Mouse (Mus musculus) kidney, embryonic 16.5 days (tissue): ENCODE results near the gene Klhl42. TPM values are rescaled to one million over a fixed set of nuclear protein-coding genes. Genes with fewer than 3 reads are reported as not detected.
A peak's percentile ranks its signal among the peaks of the same experiment; 100 is the strongest.

Experiments used
- ATAC-seq: fragments of 200-750 bp; cut with Nextera tagmentation; 2 replicates; pipeline ENCODE4 v1.8.0; 2017; ENCODE audit warnings: moderate TSS enrichment; ENCODE audit not compliant: low FRiP score, low TSS enrichment
- H3K27ac ChIP-seq: fragments of 300-500 bp; sonication (generic); 2 replicates; pipeline ENCODE4 v1.5.1; 2014; ENCODE audit warnings: low read length
- H3K27me3 ChIP-seq: fragments of 300-500 bp; sonication (generic); 2 replicates; pipeline ENCODE4 v1.6.1; 2014; ENCODE audit warnings: low read length, control low read depth, mixed read lengths; ENCODE audit not compliant: insufficient read depth
- H3K36me3 ChIP-seq: fragments of 300-500 bp; sonication (generic); 2 replicates; pipeline ENCODE4 v1.6.1; 2014; ENCODE audit warnings: low read length, control low read depth, mixed read lengths; ENCODE audit not compliant: insufficient read depth
- H3K4me1 ChIP-seq: fragments of 300-500 bp; sonication (generic); 2 replicates; pipeline ENCODE4 v1.6.1; 2014; ENCODE audit warnings: low read length, control low read depth, mixed read lengths; ENCODE audit not compliant: insufficient read depth
- H3K4me2 ChIP-seq: fragments of 300-500 bp; sonication (generic); replicated peaks from 2 replicates; pipeline ENCODE4 v1.6.1; 2014; ENCODE audit warnings: low read depth, low read length
- H3K4me3 ChIP-seq: fragments of 300-500 bp; sonication (generic); 2 replicates; pipeline ENCODE4 v1.5.1; 2014; ENCODE audit warnings: mild to moderate bottlenecking, low read length
- H3K9ac ChIP-seq: fragments of 300-500 bp; sonication (generic); replicated peaks from 2 replicates; pipeline ENCODE4 v1.6.1; 2014; ENCODE audit warnings: low read length
- H3K9me3 ChIP-seq: fragments of 300-500 bp; sonication (generic); 2 replicates; pipeline ENCODE4 v1.6.1; 2016; ENCODE audit warnings: low read length, control low read depth
- WGBS: fragments of 180-500 bp; shearing (Covaris S2); extraction: QIAGEN DNeasy Blood & Tissue Kit; methylation state at CpG from one replicate; pipeline ENCODE4 v1.1.7; 2014; 5-methylcytosine and 5-hydroxymethylcytosine counted together
- polyA plus RNA-seq: library from polyadenylated mRNA; unstranded; fragments of >200 nt; fragmentation: Nextera tagmentation; extraction: Ambion mirVana; gene quantifications from 2 replicates; pipeline ENCODE4 v1.2.1, GENCODE M21; 2015

Klhl42 gene
- 6.0 and 7.0 TPM in 2 replicates for polyA plus RNA-seq

GRCm38 (mm10) chr6:147091136-147092120 lies at the start of gene Klhl42:
Klhl42 (plus strand) TSS chr6:147091379.
- WGBS: under 1% methylated on average over 99 of the region's 99 CpGs
- Histone ChIP-seq H3K4me3 (peak within 1 kb of the TSS; percentile 77), H3K4me1 (peaks cover 26% of the 10 kb centered on the region), H3K9ac (peak within 1 kb of the TSS; percentile 93), H3K9me3 (no peaks in the 10 kb centered on the region), H3K4me2 (peak within 1 kb of the TSS; percentile 90), H3K36me3 (no peaks in the 10 kb centered on the region; the same call in 1 of the 2 replicates), H3K27ac (peak within 1 kb of the TSS; percentile 85), H3K27me3 (peaks cover 16% of the 10 kb centered on the region; the same call in 1 of the 2 replicates)
- ATAC-seq: peak; percentile 90

- Histone ChIP-seq H3K9ac (peak within 1 kb of the TSS; percentile 99), H3K36me3 (peaks cover 4% of the 10 kb centered on the region; the same call in 1 of the 2 replicates)
- 3% methylated on average over 66 of the region's 66 CpGs for WGBS
Measured at GRCm38 (mm10) chr6:147042291-147043290, 48.6 kb upstream of the Klhl42 start, which contains the start of gene Mrps35. Mrps35 (plus strand) TSS chr6:147042764.

GRCm38 (mm10) chr6:147043633-147044032 lies 47.5 kb upstream of the Klhl42 start:
- ATAC-seq: no peak
- Histone ChIP-seq H3K4me2 (peak overlapping the region; percentile 76), H3K9me3 (no peaks in the 10 kb centered on the region), H3K27me3 (0 out of 2 replicates have a peak, but pooled peaks cover 2% of the 10 kb centered on the region), H3K9ac (peak overlapping the region; percentile 99), H3K36me3 (peaks cover 11% of the 10 kb centered on the region; the same call in 1 of the 2 replicates), H3K27ac (no peak overlapping the region), H3K4me3 (peak overlapping the region; percentile 90), H3K4me1 (peaks cover 9% of the 10 kb centered on the region)
- WGBS: 54% methylated on average over 7 of the region's 7 CpGs

More at GRCm38 (mm10) chr6:147042291-147043290, 48.6 kb upstream of the Klhl42 start, which contains the start of gene Mrps35:
- Histone ChIP-seq H3K4me1 (peaks cover 9% of the 10 kb centered on the region), H3K4me3 (peak within 1 kb of the TSS; percentile 90), H3K9me3 (no peaks in the 10 kb centered on the region), H3K4me2 (peak within 1 kb of the TSS; percentile 76), H3K27me3 (0 out of 2 replicates have a peak, but pooled peaks cover 2% of the 10 kb centered on the region), H3K27ac (peak within 1 kb of the TSS; percentile 83)
- ATAC-seq: peak; percentile 99

DNA sequence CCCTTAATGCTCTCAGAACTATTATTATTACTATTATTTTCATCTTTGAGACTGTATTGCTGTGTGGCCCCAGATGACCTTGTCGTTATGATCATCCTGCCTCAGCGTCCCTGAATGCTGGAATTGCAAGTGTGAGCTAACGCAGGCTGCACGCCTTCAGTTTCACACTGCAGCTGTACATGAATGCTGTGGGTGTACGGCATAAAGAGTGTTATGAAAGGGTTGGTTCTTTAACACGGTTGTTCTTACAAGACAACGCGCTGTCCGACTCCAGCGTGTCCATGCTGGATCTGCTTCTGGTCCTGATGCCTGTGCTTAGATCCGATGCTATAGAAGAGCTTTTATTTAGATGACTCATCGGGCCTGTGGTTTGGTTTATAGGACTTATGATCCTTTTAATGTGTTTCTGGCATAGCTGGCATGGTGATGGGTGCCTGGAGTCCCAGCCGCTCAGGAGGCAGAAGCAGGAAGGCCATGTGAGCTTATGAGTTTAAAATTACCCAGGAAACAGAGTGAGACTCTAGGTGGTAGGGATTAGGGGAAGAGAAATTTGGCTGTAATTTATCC lies 41.9 kb upstream of the Klhl42 start:
- ATAC-seq: no peak
- Histone ChIP-seq H3K36me3 (peaks cover 46% of the 10 kb centered on the region), H3K9me3 (no peaks in the 10 kb centered on the region), H3K27ac (no peak overlapping the region), H3K4me2 (no peak overlapping the region), H3K27me3 (no peaks in the 10 kb centered on the region), H3K4me1 (no peaks in the 10 kb centered on the region), H3K9ac (no peak overlapping the region), H3K4me3 (no peak overlapping the region)
- WGBS: 97% methylated on average over 13 of the region's 13 CpGs

DNA sequence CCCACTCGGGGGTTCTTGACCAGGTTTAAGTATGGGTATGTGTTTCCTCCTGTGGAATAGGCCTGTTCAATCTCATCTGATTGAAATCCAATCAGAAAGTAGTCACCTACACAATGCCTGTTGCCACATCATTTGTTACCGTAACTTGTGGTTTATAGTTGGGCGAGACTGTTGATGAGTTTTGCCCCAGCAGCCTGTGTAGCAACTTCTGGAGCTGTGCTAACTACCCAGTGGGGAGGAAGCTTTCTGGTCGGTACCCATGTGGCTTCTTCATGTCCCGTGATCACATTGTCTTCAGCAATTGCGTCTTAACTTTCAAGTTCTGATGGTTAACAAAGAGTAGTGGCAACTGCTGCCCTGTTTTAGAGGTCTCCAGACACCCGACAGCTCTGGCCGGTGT lies 39.5 kb upstream of the Klhl42 start:
- Histone ChIP-seq H3K4me1 (no peaks in the 10 kb centered on the region), H3K9ac (no peak overlapping the region), H3K27ac (no peak overlapping the region), H3K9me3 (no peaks in the 10 kb centered on the region), H3K36me3 (peaks cover 51% of the 10 kb centered on the region), H3K27me3 (no peaks in the 10 kb centered on the region), H3K4me3 (no peak overlapping the region), H3K4me2 (no peak overlapping the region)
- no peak for ATAC-seq
- WGBS: 95% methylated on average over 8 of the region's 8 CpGs

GRCm38 (mm10) chr6:147052440-147052839 lies 38.7 kb upstream of the Klhl42 start:
- no peak overlapping the region for H3K4me3 ChIP-seq

GRCm38 (mm10) chr6:147053785-147054646 lies 37.2 kb upstream of the Klhl42 start:
- Histone ChIP-seq H3K4me2 (no peak overlapping the region), H3K27me3 (no peaks in the 10 kb centered on the region), H3K9me3 (no peaks in the 10 kb centered on the region), H3K36me3 (peaks cover 41% of the 10 kb centered on the region), H3K4me3 (no peak overlapping the region), H3K4me1 (no peaks in the 10 kb centered on the region), H3K9ac (no peak overlapping the region), H3K27ac (no peak overlapping the region)
- WGBS: 69% methylated on average over 19 of the region's 19 CpGs
- peak; percentile 19; the same call in 1 of the 2 replicates for ATAC-seq

More at GRCm38 (mm10) chr6:147052440-147052839, 38.7 kb upstream of the Klhl42 start:
- Histone ChIP-seq H3K9ac (no peak overlapping the region), H3K4me1 (no peaks in the 10 kb centered on the region), H3K4me2 (no peak overlapping the region), H3K27ac (no peak overlapping the region), H3K9me3 (no peaks in the 10 kb centered on the region), H3K27me3 (no peaks in the 10 kb centered on the region), H3K36me3 (peaks cover 49% of the 10 kb centered on the region)
- WGBS: 95% methylated on average over 9 of the region's 9 CpGs
- ATAC-seq: no peak

DNA sequence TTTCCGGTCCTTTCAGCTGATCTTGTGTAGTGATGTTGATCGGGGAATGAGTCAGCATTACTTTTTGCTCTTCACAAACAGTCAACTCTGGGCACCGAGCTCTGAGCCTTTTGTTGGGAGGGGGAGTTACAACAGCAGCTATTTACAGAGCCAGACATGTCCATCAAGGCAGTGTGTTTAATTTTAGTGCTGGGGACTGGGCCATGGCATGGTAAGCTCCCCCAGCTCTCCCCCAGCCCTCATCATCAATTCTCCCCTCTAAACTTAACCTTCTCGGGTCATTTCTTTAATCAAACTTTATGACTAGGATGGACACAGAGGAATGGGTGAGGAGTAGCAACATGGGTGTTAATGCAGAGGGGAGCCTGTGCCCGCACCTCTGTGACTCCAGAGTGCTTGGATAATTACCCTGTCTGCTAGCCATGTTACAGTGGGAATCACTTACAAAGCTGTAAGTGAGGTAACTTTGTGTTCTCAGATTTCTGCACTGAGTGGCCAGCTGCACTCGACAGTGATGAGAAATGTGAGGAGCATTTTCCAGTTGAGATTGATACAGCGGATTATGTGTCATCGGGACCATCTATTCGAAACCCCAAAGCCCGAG lies 35.7 kb upstream of the Klhl42 start:
- no peak overlapping the region for H3K27ac ChIP-seq
- H3K9ac ChIP-seq: no peak overlapping the region
- H3K9me3 ChIP-seq: no peaks in the 10 kb centered on the region
- ATAC-seq: peak; percentile 63; the same call in 1 of the 2 replicates
- H3K4me1 ChIP-seq: no peaks in the 10 kb centered on the region
- WGBS: 48% methylated on average over 10 of the region's 10 CpGs
- no peak overlapping the region for H3K4me3 ChIP-seq
- no peaks in the 10 kb centered on the region for H3K27me3 ChIP-seq
- peaks cover 32% of the 10 kb centered on the region for H3K36me3 ChIP-seq
- no peak overlapping the region for H3K4me2 ChIP-seq
